Mouse (Mus musculus) forebrain, embryonic 11.5 days (tissue): Measurements from ENCODE around the gene Tor2a. TPM values are rescaled to one million over a fixed set of nuclear protein-coding genes. Genes with fewer than 3 reads are reported as not detected.

Experiments used
- ATAC-seq: fragments of 200-750 bp; cut with Nextera tagmentation; replicated peaks from 2 replicates; pipeline ENCODE4 v1.8.0; 2017; ENCODE audit warnings: moderate TSS enrichment; ENCODE audit not compliant: low FRiP score
- DNase-seq: peaks from one replicate; pipeline ENCODE4 v3.0.0-alpha.2; 2017; ENCODE audit warnings: low spot score
- H3K27ac ChIP-seq: fragments of 300-500 bp; sonication (generic); 2 replicates; pipeline ENCODE4 v1.5.1; 2014; ENCODE audit warnings: low read depth, low read length
- H3K27me3 ChIP-seq: fragments of 300-500 bp; sonication (generic); 2 replicates; pipeline ENCODE4 v1.6.1; 2014; ENCODE audit warnings: mild to moderate bottlenecking, low read length, mixed read lengths; ENCODE audit not compliant: control insufficient read depth, insufficient read depth
- H3K36me3 ChIP-seq: fragments of 300-500 bp; sonication (generic); 2 replicates; pipeline ENCODE4 v1.6.1; 2014; ENCODE audit warnings: mild to moderate bottlenecking, low read length, moderate library complexity, mixed read lengths; ENCODE audit not compliant: control insufficient read depth, insufficient read depth
- H3K4me1 ChIP-seq: fragments of 300-500 bp; sonication (generic); replicated peaks from 2 replicates; pipeline ENCODE4 v1.6.1; 2014; ENCODE audit warnings: low read length, mixed read lengths; ENCODE audit not compliant: control insufficient read depth, insufficient read depth
- H3K4me2 ChIP-seq: fragments of 300-500 bp; sonication (generic); 2 replicates; pipeline ENCODE4 v1.6.1; 2014; ENCODE audit warnings: low read depth, mild to moderate bottlenecking, low read length, moderate library complexity, mixed read lengths; ENCODE audit not compliant: severe bottlenecking
- H3K4me3 ChIP-seq: fragments of 300-500 bp; sonication (generic); 2 replicates; pipeline ENCODE4 v1.5.1; 2014; ENCODE audit warnings: low read depth, low read length
- H3K9ac ChIP-seq: fragments of 300-500 bp; sonication (generic); 2 replicates; pipeline ENCODE4 v1.6.1; 2014; ENCODE audit warnings: low read length
- H3K9me3 ChIP-seq: fragments of 300-500 bp; sonication (generic); 2 replicates; pipeline ENCODE4 v1.6.1; 2016; ENCODE audit warnings: low read length, mixed read lengths; ENCODE audit not compliant: control insufficient read depth
- WGBS: fragments of 180-500 bp; shearing (Covaris S2); extraction: QIAGEN DNeasy Blood & Tissue Kit; methylation state at CpG from one replicate; pipeline ENCODE4 v1.1.7; 2014; 5-methylcytosine and 5-hydroxymethylcytosine counted together
- polyA plus RNA-seq: library from polyadenylated mRNA; unstranded; fragments of >200 nt; fragmentation: Nextera tagmentation; extraction: Ambion mirVana; gene quantifications from 2 replicates; pipeline ENCODE4 v1.2.1, GENCODE M21; 2014

The Tor2a gene
- polyA plus RNA-seq, 1 experiment from 2014 or later: 56.8 TPM

DNA sequence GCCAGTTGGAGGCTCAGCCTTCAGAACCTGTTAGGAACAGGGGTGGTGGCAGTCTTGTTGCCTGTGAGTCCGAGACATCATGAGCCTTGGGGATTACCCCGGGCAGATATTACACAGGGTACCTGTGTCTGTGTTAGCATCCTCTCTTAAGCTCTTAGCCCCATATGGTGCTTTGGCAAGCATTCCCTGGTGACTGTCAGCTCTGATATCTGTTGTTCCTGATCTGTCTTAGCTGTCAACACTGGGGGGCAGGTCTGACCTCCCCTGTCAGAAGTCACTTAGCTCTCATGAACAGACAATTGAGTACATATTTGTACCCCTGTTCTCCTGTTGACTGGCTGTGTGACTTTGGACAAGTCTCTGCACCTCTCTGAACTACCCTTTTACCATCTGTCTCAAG is 2.0 kb downstream of the Tor2a start:
- H3K36me3 ChIP-seq: no peaks in the 10 kb centered on the region; the same call in 1 of the 2 replicates
- H3K27ac ChIP-seq: no peak overlapping the region
- no peak overlapping the region for H3K4me2 ChIP-seq
- no peak for DNase-seq
- no peaks in the 10 kb centered on the region for H3K9me3 ChIP-seq
- no peak overlapping the region for H3K9ac ChIP-seq
- no peak overlapping the region for H3K4me3 ChIP-seq
- no peaks in the 10 kb centered on the region for H3K27me3 ChIP-seq
- 0 out of 2 replicates have a peak, but pooled peaks cover 2% of the 10 kb centered on the region for H3K4me1 ChIP-seq
- ATAC-seq: no peak
- 90% methylated on average over 2 of the region's 2 CpGs for WGBS

DNA sequence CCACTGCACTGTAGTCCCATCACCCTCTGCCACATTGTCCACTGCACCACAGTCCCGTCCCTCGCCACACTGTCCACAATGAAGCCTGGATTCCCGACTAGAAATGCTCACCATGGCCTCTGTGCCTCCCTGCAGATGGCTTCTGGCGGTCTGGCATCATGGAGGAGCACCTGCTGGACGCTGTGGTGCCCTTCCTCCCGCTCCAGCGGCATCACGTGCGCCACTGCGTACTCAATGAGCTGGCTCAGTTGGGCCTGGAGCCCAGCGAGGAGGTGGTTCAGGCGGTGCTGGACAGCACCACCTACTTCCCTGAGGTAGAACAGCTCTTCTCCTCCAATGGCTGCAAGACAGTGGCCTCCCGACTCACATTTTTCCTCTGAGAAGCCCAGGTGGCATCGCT is 4.3 kb downstream of the Tor2a start:
- DNase-seq (no peak), ATAC-seq (no peak)
- WGBS: 89% methylated on average over 14 of the region's 14 CpGs
- no peaks in the 10 kb centered on the region for H3K36me3 ChIP-seq
- 0 out of 2 replicates have a peak, but pooled peaks cover 2% of the 10 kb centered on the region for H3K4me1 ChIP-seq
- H3K9me3 ChIP-seq: no peaks in the 10 kb centered on the region
- no peak overlapping the region for H3K9ac ChIP-seq
- H3K4me2 ChIP-seq: no peak overlapping the region
- no peaks in the 10 kb centered on the region for H3K27me3 ChIP-seq
- no peak overlapping the region for H3K4me3 ChIP-seq
- no peak overlapping the region for H3K27ac ChIP-seq

DNA sequence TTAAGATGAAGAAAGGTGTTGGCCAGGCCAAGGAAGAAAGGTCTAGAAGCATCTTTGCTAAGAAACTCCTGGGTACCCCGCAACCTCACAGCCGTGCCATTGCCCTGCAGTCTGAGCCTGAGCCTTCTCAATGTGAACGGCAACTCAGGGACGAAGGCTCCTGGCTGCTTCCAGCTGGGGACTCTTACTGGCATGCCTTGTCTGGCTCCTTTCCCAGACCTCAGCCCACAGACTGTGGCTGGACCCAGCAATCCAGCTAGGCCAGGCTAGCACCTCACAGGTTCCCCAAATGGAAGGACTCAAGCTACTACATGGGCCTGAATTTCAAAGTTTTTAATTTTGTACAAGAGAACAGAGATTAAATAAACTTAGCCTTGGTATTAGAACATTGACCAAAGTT is 4.8 kb downstream of the Tor2a start:
- H3K9ac ChIP-seq: no peak overlapping the region
- no peaks in the 10 kb centered on the region for H3K4me1 ChIP-seq
- H3K27ac ChIP-seq: no peak overlapping the region
- H3K4me3 ChIP-seq: no peak overlapping the region
- WGBS: 99% methylated on average over 4 of the region's 4 CpGs
- no peak overlapping the region for H3K4me2 ChIP-seq
- no peaks in the 10 kb centered on the region for H3K36me3 ChIP-seq
- ATAC-seq: no peak
- no peaks in the 10 kb centered on the region for H3K9me3 ChIP-seq
- no peaks in the 10 kb centered on the region for H3K27me3 ChIP-seq
- no peak for DNase-seq

DNA sequence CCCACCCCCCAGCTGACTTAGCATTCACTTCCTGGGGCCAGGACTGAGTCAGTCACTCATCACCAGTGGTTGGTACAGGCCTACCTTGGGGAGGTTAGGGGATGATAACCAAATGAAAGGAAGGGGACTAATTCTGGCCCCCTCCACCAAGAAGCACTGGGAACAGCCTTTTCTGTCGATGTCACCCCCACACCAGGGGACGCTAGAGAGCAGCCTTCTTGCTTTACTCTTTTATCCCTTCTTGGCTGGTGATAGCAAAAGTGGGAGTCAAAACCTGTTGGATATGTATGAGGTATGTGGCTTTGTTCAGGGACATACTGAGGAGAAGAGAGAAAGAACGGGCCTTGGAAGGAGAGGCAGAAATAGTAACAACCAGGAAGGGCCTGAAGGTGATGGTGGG is 6.3 kb downstream of the Tor2a start:
- Histone ChIP-seq H3K27me3 (no peaks in the 10 kb centered on the region), H3K4me1 (no peaks in the 10 kb centered on the region), H3K9ac (no peak overlapping the region), H3K4me3 (no peak overlapping the region), H3K27ac (no peak overlapping the region), H3K4me2 (no peak overlapping the region), H3K36me3 (no peaks in the 10 kb centered on the region), H3K9me3 (no peaks in the 10 kb centered on the region)
- WGBS: 90% methylated on average over 3 of the region's 3 CpGs
- ATAC-seq (no peak), DNase-seq (no peak)

DNA sequence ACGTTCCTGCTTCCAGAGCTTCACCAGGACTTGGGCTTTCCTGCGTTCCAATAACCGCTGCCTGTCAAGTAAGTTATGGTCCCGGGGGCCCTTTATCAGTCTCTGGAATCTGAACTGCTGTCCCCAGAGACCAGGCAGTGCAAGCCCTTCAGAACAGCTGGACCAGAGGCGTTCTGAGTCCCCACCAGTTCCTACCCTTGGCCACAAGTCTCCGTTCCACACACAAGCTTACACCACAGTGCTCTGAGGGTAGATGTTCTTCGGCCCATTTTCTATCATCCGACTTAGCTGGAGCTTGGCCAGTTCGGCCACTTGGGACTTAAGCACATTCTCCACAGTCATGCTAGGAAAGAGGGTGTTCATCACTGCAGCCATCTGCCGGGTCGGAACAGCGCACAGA is 10.2 kb downstream of the Tor2a start:
- Histone ChIP-seq H3K4me3 (no peak overlapping the region), H3K9ac (no peak overlapping the region), H3K36me3 (no peaks in the 10 kb centered on the region), H3K27me3 (no peaks in the 10 kb centered on the region), H3K4me2 (no peak overlapping the region), H3K9me3 (no peaks in the 10 kb centered on the region), H3K4me1 (peaks cover 2% of the 10 kb centered on the region; the same call in 1 of the 2 replicates), H3K27ac (no peak overlapping the region)
- ATAC-seq (no peak), DNase-seq (no peak)
- 87% methylated on average over 12 of the region's 12 CpGs for WGBS

DNA sequence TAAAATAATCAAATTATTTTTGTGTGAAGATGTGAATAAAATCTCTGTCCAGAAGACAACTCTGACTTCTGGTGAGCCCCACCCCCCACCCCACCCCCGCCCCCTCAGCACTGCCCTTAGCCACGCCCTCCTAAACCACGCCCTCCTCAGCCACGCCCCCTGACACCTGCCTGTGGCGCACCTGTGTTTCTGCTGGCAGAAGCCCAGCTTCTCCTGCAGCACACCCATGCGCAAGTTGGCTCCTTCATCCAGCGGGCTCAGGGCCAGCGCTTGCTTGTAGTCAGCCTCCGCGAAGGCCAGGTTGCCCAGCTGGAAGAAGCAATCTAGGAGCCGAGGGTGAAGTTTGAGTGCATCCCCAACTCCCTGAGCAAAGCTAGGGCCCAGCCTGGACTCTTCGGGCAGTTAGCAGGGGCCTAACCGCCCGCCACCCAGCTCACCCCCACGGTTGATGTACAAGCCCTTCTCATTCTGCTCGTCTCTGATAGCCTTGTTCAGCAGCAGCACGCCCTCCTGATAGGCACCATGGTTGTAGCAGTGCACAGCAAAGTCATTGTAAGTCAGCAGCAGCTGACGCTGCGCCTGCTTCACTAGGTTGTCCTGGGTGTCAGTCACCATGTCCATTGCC is 11.7 kb downstream of the Tor2a start:
- ATAC-seq (no peak), DNase-seq (no peak)
- Histone ChIP-seq H3K4me2 (no peak overlapping the region), H3K9me3 (no peaks in the 10 kb centered on the region), H3K4me1 (peaks cover 2% of the 10 kb centered on the region; the same call in 1 of the 2 replicates), H3K36me3 (no peaks in the 10 kb centered on the region), H3K9ac (no peak overlapping the region), H3K27ac (no peak overlapping the region), H3K27me3 (no peaks in the 10 kb centered on the region), H3K4me3 (no peak overlapping the region)
- WGBS: 53% methylated on average over 19 of the region's 19 CpGs

DNA sequence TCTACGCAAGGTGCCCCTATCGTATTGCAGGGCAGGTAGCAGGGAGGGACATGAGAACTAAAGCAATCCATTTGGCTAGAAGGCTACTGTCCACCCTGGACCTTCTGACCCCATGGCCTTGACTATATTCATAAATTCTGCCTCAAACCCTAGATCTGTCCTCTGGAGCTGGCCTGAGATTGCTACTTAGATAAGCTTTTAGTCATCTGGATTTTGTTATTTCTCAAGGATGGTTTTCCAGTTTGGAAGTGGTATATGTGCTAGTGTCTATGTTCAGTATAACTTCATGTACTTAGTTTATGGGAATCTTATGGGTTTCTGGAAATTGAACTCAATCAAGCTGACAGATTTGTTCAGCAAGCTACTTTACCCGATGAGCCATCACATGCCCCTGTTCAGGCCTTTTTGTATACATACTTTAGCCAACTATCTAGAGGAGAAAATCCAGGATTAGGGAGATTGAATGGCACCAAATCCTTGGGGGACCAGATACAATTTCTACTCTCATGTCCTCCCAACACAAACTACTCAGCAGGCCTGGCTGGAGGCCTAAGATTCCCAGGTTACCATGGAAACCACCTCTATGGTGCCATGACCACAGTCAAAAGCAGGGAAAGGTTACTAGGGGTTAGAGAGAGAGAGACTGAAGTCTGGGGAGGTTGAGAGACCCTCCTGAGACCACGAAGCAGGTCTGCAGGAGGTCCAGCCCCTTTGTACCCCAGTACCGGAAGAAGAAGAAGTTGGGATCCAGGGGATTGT is 12.5 kb downstream of the Tor2a start:
- Histone ChIP-seq H3K4me1 (peaks cover 2% of the 10 kb centered on the region; the same call in 1 of the 2 replicates), H3K27ac (no peak overlapping the region), H3K36me3 (no peaks in the 10 kb centered on the region), H3K4me2 (no peak overlapping the region), H3K4me3 (no peak overlapping the region), H3K9ac (no peak overlapping the region), H3K27me3 (no peaks in the 10 kb centered on the region), H3K9me3 (no peaks in the 10 kb centered on the region)
- no peak for DNase-seq
- ATAC-seq: no peak
- whole genome bisulfite sequencing: 61% methylated on average over 5 of the region's 5 CpGs

DNA sequence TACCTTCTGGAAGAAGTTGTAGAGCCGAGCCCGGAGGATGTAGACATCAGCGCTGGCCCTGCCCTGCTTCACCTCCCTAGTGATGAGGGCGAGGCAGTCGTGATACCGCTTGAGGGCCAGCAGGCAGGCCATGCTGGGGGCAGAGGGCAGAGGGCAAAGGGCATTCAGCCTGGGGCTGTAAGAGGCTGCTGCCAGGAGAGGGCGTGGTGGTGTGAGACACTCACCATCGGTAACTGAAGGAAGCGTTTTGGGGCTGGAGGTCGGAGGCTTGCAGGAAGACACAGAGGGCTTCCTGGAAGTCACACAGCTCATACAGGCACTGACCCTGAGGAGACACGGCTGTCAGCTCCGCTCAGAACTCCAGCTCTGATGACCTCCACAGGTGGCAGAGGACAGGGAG is 14.9 kb downstream of the Tor2a start:
- no peak for ATAC-seq
- Histone ChIP-seq H3K4me3 (no peak overlapping the region), H3K27me3 (no peaks in the 10 kb centered on the region), H3K36me3 (no peaks in the 10 kb centered on the region), H3K27ac (no peak overlapping the region), H3K4me1 (peaks cover 9% of the 10 kb centered on the region; the same call in 1 of the 2 replicates), H3K9me3 (no peaks in the 10 kb centered on the region), H3K9ac (no peak overlapping the region), H3K4me2 (no peak overlapping the region)
- 30% methylated on average over 12 of the region's 12 CpGs for WGBS
- DNase-seq: no peak
